Mouse (Mus musculus) brain, adult 2 months (tissue): Measurements from ENCODE around the gene St6galnac3.

Experiments
- DNase-seq: peaks from one replicate; pipeline ENCODE4 v3.0.0; 2011; ENCODE audit warnings: low read depth, low spot score

St6galnac3 gene

DNA sequence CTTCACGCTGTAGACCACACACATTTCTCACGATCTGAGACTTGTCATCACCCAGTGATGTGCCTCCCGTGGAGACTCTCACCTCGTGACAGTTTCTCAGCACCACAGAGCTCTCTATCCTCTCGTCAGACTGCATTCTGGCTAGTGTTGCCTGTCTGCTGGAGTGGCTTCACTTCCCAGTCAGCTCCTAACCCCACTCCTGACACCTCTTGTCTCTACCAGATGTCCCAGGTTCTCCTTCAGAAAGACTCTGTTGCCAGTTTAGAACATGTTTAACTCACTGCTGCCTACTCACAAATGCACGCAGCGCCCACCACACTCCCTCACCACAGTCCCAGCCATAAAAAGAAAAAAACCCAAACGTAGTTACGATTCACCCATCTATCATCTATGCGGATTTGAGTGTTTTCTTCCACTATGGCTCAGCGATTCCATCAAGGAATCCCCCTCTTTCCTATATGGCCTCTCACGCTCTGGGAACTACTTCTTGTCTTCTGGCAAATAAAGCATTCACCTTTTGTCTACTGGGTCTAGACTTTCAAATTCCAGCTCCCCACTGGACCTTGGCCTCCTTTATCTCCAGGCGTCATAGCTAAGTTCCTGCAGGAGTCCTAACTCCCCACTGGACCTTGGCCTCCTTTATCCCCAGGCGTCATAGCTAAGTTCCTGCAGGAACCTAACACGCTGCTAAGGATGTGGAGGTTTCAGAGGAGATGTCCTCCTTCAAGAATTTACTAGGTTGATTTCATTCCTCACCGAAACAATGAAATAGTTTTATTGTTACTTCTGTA lies 371.5 kb downstream of the St6galnac3 start:
- peak; percentile 75 for DNase-seq

DNA sequence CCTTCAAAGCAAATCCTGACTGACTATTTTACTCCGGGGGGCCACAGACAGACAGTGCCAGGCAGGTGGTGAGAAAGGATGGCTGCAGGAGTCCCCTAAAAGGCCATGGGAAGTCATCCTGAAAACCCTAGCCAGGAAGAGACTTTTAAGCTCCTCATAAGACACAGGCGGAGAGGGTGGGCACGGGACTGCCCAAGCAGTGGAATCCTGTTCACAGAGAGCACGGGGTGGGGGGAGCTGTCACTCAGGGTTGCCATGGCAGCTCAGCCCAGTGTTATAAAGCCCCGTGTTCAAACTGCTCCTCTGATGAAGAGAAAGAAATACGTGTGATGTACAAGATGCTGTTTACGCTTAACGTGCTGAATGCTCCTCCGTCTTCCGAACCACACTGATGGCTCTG lies 375.0 kb downstream of the St6galnac3 start:
- DNase-seq: no peak

DNA sequence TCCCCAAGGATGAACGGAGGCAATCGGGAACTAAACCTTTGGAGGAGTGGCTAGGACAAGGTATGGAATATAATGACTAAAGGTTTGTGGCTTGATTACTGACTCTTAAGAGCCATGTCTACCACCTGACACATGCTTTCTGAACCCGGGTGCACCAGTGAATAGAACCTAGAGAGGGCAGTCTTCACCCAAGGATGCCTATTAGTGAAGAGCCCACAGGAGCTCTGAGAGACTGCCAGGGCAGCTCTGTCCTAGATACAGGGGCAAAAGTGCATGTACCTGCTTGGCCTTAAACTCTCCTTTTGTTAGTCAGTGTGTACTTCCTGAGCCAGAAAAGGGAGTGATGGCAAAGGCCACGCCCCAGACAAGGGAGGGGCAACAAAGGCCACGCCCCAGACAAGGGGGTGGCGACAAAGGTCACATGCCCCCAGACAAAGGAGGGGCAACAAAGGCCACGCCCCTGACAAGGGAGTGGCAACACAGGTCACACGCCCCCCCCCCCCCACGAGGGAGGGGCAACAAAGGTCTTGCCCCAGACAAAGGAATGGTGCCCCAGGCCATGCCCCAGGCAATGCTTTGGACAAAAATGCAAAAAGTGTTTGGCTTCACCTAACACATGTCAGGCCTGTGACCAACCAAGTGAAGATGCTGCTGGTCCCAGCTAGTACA lies 376.0 kb downstream of the St6galnac3 start:
- DNase-seq: no peak

DNA sequence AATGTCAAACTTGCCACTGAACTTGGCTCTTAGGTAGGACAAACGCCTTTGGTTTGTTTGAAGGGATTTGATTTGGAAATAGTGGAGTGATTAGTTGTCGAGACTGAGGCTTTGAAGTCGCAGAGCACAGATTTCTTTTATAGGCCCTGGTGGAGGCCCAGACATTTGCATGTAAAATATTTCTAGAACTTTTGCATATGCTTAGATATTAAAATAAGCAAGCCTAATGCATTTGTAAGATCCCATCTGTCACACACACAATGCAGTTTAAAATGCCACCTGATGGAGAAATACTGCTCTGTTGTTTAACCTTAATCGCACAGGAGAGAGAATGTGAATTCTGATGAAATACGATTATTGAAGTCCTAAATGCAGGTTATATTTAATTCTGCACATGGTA lies 380.0 kb downstream of the St6galnac3 start:
- no peak for DNase-seq

DNA sequence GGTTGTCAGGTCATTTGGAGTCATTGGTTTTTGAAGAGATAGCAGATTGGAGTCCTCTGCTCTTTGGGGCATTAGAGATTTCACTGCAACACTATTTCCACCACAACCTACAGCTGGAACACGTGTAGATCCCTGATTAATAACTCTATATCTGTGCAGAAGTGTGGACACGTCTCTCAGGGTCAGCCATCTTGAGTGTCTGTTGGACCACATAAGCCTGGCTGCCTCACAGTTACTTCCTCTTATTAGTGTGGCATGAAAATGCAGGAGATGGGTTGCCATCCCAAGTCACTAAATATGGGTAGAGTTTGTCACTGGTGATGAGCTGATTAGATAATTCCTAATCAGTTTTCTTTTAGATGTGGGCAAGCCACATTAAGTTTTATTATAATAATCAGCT lies 385.0 kb downstream of the St6galnac3 start:
- no peak for DNase-seq

DNA sequence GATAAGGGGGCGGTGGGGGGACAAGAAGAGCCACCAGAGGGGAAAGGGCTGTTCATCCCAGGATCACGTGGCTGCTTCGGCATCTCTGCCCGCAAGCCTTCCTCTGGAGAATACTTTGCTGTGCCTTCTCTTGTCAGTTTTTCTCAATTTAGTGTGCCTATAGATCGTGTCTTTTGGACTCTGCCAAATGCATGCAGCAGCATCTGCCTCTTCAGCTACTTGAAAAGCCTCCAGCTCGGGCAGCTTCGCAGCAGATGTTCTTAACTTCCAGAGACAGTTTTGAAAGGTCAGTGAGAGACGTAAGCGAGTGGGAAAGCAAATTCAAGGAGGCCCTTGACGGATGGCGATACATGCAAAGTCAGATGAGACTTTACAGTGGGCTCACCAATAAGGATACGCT lies 385.9 kb downstream of the St6galnac3 start:
- DNase-seq: peak; percentile 84

DNA sequence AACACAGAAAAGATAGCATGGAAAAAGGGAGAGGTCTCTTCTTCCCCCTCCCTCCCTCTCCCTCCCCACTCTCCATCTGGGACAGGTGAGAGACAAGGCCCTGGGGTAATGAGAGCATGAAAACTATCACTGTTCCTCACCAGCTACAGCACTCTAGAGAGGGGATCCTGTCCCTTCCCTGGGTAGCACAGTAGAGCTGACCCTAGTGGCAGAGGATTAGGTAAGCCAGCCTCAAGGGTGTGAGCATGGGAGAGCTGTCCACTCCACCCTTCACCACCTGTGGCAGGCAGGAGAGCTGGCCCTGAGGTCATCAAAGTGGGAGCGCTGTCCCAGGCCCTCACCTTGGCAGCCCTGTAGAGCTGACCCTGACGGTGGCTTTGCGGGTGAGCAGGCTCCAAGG lies 387.2 kb downstream of the St6galnac3 start:
- DNase-seq: no peak

DNA sequence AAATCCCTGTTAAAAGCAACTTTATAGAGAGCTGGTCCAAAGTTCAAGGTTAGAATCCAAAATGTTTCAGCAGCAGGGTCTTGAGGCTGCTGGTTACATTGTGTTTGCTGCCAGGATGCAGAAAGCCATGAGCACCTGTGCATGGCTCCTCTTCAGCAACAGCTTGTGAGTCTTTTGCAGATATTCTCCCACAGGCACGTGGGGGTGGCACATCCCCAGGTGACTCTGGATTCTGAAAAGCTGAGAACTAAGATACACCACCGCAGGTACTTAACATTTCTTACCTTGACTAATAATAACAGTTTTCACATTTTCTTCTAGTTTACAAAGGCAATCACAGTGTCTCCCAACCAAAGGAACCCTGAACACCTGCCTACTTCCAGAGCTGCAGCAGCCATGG lies 387.8 kb downstream of the St6galnac3 start:
- peak; percentile 55 for DNase-seq

DNA sequence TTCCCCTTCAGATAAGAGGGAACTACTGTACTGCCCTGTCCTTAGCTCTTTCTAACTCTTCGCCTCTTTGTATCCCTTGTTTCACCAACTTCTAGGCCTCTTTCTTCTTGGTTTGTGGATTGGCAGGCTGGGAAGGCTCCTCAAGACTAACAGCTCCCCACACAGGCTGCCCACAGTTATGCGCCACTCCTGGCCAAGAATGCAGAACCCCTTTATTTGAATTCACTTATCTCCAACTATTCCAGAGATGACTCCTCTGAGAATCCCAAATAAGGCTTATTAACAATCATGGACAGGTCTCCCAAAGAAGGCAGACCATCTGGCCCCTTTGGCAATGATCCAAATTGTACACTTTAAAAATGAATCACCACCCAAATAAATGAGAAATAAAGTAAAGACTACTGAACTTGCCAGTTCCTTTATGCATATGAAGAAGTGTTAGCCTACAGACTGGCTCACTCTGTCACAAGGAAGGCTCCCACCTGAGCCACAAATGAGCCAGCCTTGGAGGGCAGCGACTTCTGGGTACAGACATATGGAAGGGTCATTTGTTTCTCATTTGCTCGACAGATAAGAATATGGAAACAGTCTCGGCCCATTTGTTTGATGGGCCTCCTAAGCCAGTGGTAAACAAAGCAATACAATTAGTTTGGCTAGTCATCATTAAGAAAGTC lies 390.7 kb downstream of the St6galnac3 start:
- DNase-seq: peak; percentile 36

DNA sequence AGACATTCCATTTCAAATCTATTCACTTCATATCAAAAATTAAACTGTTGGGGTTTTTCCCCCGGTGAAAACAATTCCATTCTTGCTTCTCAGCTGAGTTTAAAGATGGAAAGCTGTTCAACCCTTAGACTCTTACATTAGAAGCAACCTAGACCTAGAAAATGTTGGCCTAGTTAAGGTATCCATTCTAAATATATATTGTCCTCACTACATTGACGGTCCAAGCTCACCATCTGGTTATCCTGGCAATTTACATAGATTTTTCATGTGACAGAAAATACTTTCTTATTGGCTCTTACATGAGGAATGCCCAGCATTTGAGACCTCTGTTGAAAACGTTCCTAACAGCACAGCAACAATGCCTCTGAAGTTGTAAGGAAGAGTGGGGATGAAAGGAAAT lies 400.7 kb downstream of the St6galnac3 start:
- peak; percentile 66 for DNase-seq

DNA sequence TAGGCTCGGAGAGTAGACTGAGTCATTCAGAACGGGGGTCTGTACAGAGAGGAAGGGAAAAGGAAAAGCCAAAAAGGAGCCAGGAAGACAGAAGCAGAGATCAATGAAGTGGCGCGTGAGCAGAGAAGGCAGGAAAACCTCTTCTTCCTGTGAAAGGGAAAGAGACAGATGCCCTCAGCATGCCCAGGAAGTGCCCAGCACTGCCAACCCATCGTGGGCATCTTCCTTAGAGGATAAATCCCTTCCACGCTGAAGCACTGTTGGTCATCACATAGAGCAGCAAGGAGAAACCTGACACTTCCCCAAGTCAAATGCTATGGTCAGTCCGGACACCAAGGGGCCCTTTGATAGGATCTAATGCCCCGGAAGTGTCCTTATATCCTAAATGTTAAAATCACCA lies 401.5 kb downstream of the St6galnac3 start:
- peak; percentile 77 for DNase-seq

DNA sequence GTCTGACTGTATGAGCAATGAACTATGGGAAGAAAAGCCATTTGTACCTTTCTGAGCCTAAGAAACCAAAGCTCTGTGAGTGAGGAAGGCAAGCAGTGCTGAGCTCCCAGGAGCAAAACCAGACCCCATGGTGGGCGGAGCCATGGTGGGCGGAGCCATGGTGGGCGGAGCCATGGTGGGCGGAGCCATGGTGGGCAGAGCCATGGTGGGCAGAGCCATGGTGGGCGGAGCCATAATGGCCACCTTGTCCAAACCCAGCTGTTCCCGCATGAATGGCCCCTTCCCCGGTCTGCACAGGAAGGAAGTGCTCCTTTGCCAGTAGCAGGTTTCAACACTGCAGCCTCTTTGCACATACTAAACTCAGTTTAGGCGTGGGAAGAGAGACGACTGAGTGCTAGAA lies 411.4 kb downstream of the St6galnac3 start:
- no peak for DNase-seq

DNA sequence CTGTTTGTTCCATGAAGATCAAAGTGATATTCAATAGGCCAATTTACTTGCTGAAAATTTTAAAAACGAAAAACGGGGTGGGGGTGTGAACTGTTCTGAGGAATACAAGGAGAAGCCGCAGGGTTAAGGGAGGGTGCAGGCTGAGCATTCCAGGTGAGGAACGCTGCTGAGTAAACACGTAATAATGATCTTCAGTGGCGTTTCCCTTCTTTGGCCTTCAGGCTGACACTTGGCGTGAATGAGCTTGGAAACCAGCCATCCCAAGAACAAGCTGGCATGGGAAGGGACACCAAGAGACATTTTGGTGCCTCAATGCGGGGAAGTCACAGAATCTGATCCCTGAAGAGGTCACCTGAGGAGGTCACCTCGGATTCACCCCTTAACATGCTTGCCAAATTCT lies 411.8 kb downstream of the St6galnac3 start:
- DNase-seq: no peak

DNA sequence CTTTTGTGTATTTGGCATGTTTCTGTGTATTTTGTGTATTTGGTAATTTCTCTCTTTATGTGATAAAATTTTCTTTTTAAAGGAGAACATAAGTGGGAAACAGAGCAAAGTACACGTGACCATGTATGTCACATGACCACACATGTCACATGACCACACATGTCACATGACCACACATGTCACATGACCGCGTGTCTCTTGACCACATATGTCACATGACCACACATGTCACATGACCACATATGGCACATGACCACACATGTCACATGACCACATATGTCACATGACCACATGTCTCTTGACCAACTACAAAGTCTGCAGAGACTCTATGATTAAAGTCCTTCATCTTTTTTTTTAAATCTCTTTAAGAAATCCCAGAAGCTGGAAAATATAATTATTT lies 413.0 kb downstream of the St6galnac3 start:
- DNase-seq: no peak

DNA sequence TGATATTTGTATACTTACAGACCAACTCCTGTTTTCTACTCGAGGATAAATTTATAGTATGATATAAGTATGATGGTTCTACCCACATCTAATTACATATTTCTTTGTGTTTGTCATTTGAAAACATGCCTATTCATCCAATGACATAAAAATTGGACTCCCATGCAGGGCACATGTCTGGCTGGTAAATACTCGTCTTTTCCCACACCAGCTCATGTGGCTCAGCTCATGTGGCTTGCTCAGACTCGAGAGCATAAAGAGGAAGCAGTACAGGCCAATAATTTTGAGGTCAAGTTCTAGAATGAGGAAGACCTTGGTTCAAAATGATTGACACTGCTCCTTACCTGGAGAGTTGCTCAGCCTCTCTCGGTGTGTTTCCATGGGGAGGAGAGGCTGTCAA lies 416.6 kb downstream of the St6galnac3 start:
- no peak for DNase-seq

DNA sequence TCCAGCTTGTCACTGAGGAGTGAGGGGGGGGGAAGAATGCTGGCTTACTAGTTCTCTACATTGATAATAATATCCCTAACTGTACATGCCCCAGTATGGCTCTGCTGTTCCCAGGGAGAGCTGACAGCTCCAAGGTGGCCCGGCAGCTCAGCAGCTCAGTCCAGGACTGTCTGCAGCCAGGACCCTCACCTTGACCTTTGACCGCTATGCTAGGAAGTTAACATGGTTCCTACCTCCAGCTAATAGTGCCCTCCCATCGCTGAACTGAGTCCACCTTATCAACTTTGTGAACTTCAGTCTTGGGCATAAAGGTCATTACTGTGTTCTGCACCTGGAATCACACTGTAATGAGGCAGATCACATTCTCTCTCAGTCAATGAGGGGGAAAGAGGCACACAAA lies 419.8 kb downstream of the St6galnac3 start:
- no peak for DNase-seq

DNA sequence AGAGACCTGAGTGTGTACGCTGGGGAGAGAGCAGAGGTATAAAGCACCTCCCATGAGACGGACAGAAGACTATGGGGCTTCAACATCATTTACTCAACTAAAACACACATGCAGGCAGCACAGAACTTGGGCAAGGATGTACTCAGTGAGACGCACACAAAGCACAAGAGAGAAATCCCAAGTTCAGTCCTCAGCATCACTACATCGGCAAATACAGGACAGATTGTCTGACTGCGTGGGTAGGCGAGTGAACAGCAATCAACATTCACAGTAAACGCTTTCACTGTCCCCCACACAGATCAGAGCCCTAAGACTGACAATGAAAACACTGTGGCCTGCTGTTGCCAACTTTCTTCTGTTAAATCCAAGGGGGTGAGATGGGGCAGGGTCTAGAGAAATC lies 422.6 kb downstream of the St6galnac3 start:
- peak; percentile 60 for DNase-seq

DNA sequence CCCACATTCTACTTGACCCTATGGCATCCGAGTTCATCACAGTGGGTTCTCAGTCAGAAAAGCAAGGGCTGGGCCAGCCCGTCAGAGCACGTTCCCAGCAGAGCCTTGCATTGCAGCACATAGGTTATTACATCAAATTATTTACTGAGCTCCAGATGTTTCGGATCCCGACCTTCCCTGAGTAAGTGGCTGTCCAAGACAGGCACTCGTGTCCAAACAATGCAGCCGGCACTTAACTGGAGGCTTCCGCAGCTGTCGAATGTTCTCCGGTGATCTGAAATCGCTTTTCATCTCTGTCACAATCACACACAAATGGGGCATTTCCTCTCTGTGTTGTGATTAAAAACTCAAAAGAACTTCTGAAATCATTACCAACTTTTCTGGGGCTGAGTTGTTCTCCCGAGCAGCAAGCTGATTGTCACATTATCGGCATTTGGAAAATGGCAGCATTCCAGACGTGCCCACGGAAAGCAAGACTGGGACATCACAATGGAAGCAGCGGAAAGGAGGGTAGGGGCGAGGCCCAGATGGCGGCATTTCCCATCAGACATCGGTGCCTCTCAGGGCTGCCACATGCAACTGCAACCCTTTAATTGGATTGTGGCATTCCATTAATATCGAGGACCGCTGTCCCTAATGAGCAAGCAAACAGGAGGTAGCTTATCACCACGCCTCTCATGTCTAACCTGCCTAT lies 428.5 kb downstream of the St6galnac3 start:
- DNase-seq: peak; percentile 78

DNA sequence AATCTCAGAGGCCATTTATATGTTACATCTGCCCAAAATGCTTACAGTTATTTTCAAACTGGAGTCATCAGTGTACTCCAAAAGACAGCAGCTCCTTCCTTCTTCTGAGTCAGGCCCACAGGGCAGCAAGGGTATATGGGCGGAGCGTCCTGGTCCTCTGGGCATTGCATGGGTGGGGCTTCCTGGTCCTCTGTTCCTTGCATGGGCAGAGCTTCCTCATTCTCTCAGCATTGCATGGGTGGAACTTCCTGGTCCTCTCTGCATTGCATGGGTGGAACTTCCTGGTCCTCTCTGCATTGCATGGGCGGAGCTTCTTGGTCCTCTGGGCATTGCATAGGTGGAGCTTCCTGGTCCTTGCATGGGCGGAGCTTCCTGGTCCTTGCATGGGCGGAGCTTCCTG lies 432.1 kb downstream of the St6galnac3 start:
- DNase-seq: no peak

DNA sequence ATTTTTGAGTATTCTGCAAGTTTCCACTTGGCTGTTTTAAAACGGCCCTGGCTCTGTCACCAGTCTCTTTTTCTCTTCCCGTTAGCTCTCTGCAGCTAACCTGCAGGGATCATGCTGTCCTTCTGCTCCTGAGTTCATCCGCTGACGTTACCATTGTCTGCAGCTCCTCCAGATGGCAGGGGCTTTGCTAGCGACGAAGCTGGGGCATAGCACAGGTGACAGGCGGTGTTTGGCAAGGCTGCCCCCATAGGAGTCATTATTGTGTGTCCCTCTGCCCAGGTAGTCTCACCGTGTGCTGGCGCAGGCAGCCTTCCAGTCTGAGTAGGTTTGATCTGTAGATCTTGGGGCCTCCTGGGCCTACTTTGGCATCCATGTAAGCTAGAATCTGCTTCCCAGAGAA lies 432.6 kb downstream of the St6galnac3 start:
- DNase-seq: peak; percentile 84

DNA sequence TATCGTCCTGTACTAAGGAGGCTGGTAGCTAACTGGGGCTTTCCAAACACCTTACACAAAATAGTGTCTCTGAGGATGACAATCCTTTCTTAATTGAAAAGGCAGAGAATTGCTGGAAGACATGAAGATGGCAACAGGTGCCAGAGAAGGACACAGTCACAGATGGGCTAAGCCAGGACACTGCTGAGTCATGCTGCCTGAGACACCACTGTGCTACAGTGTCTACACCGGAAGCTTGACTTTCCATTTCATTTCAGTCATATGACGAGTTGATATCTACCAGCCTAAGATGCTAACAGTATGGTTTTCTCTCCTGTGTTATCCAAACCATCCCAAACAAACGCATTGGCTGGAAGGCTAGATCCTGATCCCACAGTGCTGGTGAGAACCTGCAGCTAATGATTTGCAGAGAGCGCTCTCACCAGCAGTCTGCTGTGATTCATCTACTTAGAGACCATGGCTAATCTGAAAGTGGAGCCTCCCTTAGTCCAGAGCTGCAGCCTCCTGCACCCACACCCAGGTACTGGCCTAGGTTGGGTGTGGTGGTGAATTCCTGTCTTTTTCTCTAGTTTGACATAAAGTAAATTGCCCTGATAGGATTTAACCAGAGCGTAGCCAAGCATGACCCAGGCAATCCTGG lies 433.4 kb downstream of the St6galnac3 start:
- DNase-seq: peak; percentile 35

DNA sequence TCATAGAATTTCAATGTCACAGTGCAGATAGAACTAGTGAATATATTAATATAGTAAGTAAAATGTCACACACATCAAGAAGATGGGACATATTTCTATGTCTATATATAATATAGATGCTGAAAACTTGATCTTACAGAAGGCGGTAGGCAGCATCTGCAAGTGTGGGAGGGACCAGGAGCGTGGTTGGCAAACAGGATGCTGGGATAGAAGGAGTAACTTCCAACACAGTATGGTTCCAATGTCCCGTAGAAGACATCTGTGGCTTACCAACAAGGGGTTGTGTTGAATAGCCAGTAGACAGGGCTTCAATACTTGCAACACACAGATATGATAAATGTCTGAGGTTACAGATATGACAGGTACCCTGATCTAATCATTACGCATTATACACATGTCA lies 435.0 kb downstream of the St6galnac3 start:
- DNase-seq: peak; percentile 61
